Mouse (Mus musculus): ENCODE results near the gene Cdk11b. TPM values are rescaled to one million over a fixed set of nuclear protein-coding genes. Genes with fewer than 3 reads are reported as not detected.

The Cdk11b gene
- polyA plus RNA-seq, 1 experiment from 2014 or later = 72.9 TPM

DNA sequence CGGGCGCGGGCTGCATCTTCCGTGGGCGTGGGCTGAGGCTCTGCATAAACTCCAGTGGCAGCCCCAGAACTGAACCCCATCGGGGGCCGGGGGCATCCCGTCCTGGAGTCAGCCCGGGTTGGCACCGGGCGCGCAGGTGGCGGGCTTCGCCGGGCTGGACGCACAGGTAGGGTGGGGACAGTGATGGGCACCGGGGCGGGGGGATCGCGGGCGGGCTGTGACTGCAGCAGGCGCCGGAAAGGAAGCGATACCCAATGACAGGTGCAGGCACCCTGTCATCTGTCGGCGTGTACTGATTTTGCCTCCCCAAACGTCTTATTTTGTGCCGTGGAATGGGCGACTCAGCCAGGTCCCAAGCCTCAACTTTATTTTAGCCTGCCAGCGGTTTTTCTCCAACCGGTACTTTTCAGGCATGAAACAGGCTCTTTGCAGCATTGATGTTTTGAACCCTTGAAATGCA lies 22.6 kb upstream of the Cdk11b start:
- Histone ChIP-seq H3K4me2 (peak overlapping the region; percentile 97), H3K27ac (ENCODE audit: low read depth, low read length) (peak overlapping the region; percentile 95), H3K4me3 (ENCODE audit: low read depth, low read length) (peak overlapping the region; percentile 94), H3K36me3 (ENCODE audit: control insufficient read depth, insufficient read depth, low read length) (no peaks in the 10 kb centered on the region), H3K9ac (ENCODE audit: low read length) (peak overlapping the region; percentile 86), H3K9me3 (ENCODE audit: control insufficient read depth, low read length) (no peaks in the 10 kb centered on the region), H3K27me3 (ENCODE audit: control insufficient read depth, insufficient read depth, low read length) (no peaks in the 10 kb centered on the region), H3K4me1 (ENCODE audit: control insufficient read depth, insufficient read depth, low read length) (peaks cover 9% of the 10 kb centered on the region)
- no peak for DNase-seq (ENCODE audit: low spot score, missing footprints)
- ATAC-seq (ENCODE audit: low FRiP score) = peak; percentile 67; the same call in 1 of the 2 replicates
- 2% methylated on average over 31 of the region's 31 CpGs for WGBS

DNA sequence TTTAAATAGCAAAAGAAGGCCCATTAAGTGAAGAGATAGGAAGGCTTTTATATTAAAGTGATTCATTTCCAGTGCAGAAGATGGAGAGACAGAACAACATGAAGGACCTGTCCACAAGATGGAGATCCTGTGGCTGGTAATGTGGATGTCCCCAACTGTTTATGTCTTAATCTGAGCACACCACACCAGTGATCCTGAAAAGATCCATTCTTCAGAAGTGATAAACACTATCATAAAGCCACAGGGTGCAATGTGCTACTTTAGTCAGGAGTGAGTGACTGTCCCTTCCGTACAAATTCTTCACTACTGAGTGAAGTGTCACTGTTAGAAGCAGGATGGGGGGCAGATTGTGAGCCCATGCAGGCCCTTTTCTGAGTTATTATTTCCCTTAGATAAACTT lies 21.9 kb upstream of the Cdk11b start:
- no peak overlapping the region; the same call in 1 of the 2 replicates for H3K9ac ChIP-seq (ENCODE audit: low read length)
- 89% methylated on average over 1 of the region's 1 CpGs for WGBS

DNA sequence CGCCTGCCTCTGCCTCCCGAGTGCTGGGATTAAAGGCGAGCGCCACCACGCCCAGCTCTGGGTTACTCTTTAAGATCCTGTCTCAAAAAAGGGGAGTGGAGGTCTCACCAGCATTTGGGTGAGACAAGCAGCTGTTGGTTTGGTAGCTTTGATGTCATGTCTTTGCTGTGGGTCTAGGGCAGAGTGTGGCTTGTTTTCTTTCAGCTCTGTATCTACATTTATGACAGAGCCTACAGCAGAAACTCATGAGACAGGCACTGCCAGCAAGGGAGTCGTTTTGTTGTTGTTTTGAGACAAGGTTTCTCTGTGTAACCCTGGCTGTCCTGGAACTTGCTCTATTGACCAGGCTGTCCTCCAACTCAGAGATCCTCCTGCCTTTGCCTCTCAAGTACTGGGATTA lies 20.9 kb upstream of the Cdk11b start:
- no peaks in the 10 kb centered on the region for H3K9me3 ChIP-seq (ENCODE audit: control insufficient read depth, low read length)
- no peak overlapping the region for H3K27ac ChIP-seq (ENCODE audit: low read depth, low read length)
- DNase-seq (ENCODE audit: low spot score, missing footprints) (no peak), ATAC-seq (ENCODE audit: low FRiP score) (no peak)
- no peak overlapping the region for H3K4me2 ChIP-seq
- H3K27me3 ChIP-seq (ENCODE audit: control insufficient read depth, insufficient read depth, low read length) = no peaks in the 10 kb centered on the region
- 95% methylated on average over 6 of the region's 6 CpGs for WGBS
- no peak overlapping the region for H3K9ac ChIP-seq (ENCODE audit: low read length)
- H3K4me3 ChIP-seq (ENCODE audit: low read depth, low read length) = no peak overlapping the region
- H3K4me1 ChIP-seq (ENCODE audit: control insufficient read depth, insufficient read depth, low read length) = peaks cover 9% of the 10 kb centered on the region
- no peaks in the 10 kb centered on the region for H3K36me3 ChIP-seq (ENCODE audit: control insufficient read depth, insufficient read depth, low read length)

More for the DNA sequence above, 21.9 kb upstream of the Cdk11b start:
- H3K4me2 ChIP-seq = peak overlapping the region; percentile 97
- no peaks in the 10 kb centered on the region for H3K27me3 ChIP-seq (ENCODE audit: control insufficient read depth, insufficient read depth, low read length)
- H3K27ac ChIP-seq (ENCODE audit: low read depth, low read length) = no peak overlapping the region
- no peak for DNase-seq (ENCODE audit: low spot score, missing footprints)
- H3K4me1 ChIP-seq (ENCODE audit: control insufficient read depth, insufficient read depth, low read length) = peaks cover 9% of the 10 kb centered on the region
- no peak for ATAC-seq (ENCODE audit: low FRiP score)
- no peak overlapping the region for H3K4me3 ChIP-seq (ENCODE audit: low read depth, low read length)
- no peaks in the 10 kb centered on the region for H3K9me3 ChIP-seq (ENCODE audit: control insufficient read depth, low read length)
- H3K36me3 ChIP-seq (ENCODE audit: control insufficient read depth, insufficient read depth, low read length) = no peaks in the 10 kb centered on the region

DNA sequence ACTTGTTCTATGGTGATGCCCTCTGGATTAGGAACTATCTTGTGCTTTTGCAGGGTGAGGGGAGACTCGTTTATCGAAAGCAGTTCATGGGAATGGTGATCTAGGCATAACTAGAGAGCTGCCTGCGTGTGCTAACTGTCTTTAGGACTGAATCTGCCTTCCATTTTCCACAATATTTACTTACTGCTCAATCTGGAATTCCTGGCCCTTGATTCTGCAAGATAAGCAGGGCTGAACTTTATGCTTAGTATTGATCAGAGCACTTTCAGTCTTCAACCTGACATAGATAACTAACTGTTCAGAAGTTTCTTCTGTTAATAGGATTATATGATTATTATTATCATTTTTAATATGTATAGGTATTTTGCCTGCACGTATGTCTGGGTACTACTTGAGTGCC lies 19.5 kb upstream of the Cdk11b start:
- no peaks in the 10 kb centered on the region for H3K9me3 ChIP-seq (ENCODE audit: control insufficient read depth, low read length)
- no peak overlapping the region for H3K4me3 ChIP-seq (ENCODE audit: low read depth, low read length)
- 94% methylated on average over 4 of the region's 4 CpGs for WGBS
- H3K4me1 ChIP-seq (ENCODE audit: control insufficient read depth, insufficient read depth, low read length) = peaks cover 9% of the 10 kb centered on the region
- H3K9ac ChIP-seq (ENCODE audit: low read length) = no peak overlapping the region
- no peaks in the 10 kb centered on the region for H3K27me3 ChIP-seq (ENCODE audit: control insufficient read depth, insufficient read depth, low read length)
- no peak overlapping the region for H3K4me2 ChIP-seq
- DNase-seq (ENCODE audit: low spot score, missing footprints) (no peak), ATAC-seq (ENCODE audit: low FRiP score) (no peak)
- no peak overlapping the region for H3K27ac ChIP-seq (ENCODE audit: low read depth, low read length)
- H3K36me3 ChIP-seq (ENCODE audit: control insufficient read depth, insufficient read depth, low read length) = 0 out of 2 replicates have a peak, but pooled peaks cover 1% of the 10 kb centered on the region

DNA sequence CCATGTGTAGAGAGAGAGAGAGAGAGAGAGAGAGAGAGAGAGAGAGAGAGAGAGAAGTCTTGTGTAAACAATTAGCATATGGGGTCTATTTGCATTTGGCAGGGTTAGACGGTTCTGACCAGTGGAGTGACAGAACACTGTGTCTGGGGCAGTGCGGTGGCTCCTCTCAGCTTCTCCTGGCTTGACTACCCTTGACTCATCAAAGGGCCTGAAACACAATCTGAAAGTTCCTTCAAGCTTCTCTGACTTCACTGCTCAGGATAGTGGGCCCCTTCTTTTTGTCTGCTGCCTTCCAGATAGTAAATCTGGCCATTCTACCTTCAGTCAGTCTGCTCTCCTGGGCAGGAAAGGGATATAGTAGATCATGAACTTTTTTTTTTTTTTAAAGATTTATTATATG lies 17.8 kb upstream of the Cdk11b start:
- ATAC-seq (ENCODE audit: low FRiP score) (no peak), DNase-seq (ENCODE audit: low spot score, missing footprints) (no peak)
- Histone ChIP-seq H3K36me3 (ENCODE audit: control insufficient read depth, insufficient read depth, low read length) (0 out of 2 replicates have a peak, but pooled peaks cover 4% of the 10 kb centered on the region), H3K27me3 (ENCODE audit: control insufficient read depth, insufficient read depth, low read length) (no peaks in the 10 kb centered on the region), H3K27ac (ENCODE audit: low read depth, low read length) (no peak overlapping the region), H3K4me1 (ENCODE audit: control insufficient read depth, insufficient read depth, low read length) (peaks cover 6% of the 10 kb centered on the region), H3K9ac (ENCODE audit: low read length) (no peak overlapping the region), H3K4me2 (no peak overlapping the region), H3K9me3 (ENCODE audit: control insufficient read depth, low read length) (no peaks in the 10 kb centered on the region), H3K4me3 (ENCODE audit: low read depth, low read length) (no peak overlapping the region)
- 82% methylated on average over 2 of the region's 2 CpGs for WGBS

DNA sequence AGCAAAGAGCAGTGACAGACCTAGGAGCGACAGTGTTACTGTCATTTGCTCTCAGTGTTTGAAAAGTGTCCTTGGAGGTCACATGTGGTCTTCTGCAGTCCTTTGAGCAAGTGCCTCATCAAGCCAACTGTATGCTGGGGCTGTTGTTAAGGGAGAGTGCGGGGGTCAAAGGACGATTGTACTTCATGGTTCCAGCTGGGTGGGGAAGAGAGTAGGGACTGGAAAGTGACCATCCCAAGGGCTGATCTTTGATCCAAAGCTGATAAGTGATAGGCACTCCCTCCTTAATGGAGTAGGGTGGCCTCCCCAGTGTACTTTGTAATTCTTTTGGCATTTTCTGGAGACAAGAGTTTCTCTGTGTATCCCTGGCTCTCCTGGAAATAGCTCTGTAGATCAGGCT lies 12.8 kb upstream of the Cdk11b start:
- H3K9me3 ChIP-seq (ENCODE audit: control insufficient read depth, low read length) = no peaks in the 10 kb centered on the region
- H3K4me3 ChIP-seq (ENCODE audit: low read depth, low read length) = no peak overlapping the region
- DNase-seq (ENCODE audit: low spot score, missing footprints) (peak; percentile 69), ATAC-seq (ENCODE audit: low FRiP score) (no peak)
- H3K4me2 ChIP-seq = no peak overlapping the region
- 94% methylated on average over 3 of the region's 3 CpGs for WGBS
- H3K36me3 ChIP-seq (ENCODE audit: control insufficient read depth, insufficient read depth, low read length) = peaks cover 17% of the 10 kb centered on the region
- H3K27ac ChIP-seq (ENCODE audit: low read depth, low read length) = no peak overlapping the region
- H3K4me1 ChIP-seq (ENCODE audit: control insufficient read depth, insufficient read depth, low read length) = no peaks in the 10 kb centered on the region
- H3K9ac ChIP-seq (ENCODE audit: low read length) = no peak overlapping the region
- no peaks in the 10 kb centered on the region for H3K27me3 ChIP-seq (ENCODE audit: control insufficient read depth, insufficient read depth, low read length)

DNA sequence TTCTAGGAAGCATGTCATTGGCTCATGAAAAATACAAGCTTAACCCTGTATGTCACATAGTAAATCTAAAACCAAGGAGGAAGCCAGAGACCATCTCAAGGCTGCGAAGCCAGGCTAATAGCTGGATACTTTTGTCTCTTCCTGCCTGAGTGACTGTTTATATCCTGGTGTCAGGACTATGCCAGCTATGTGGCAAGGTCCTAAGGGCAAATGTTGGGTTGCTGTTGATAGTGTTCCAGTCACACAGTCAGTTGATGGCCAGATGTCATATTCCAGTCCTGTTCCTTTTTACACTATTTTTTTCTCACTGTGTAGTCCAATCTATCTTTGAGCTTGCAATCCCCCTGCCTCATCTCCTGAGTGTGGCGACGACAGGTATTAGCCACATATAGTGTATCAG lies 11.4 kb upstream of the Cdk11b start:
- Histone ChIP-seq H3K27me3 (ENCODE audit: control insufficient read depth, insufficient read depth, low read length) (no peaks in the 10 kb centered on the region), H3K4me1 (ENCODE audit: control insufficient read depth, insufficient read depth, low read length) (no peaks in the 10 kb centered on the region), H3K27ac (ENCODE audit: low read depth, low read length) (no peak overlapping the region), H3K4me3 (ENCODE audit: low read depth, low read length) (no peak overlapping the region), H3K4me2 (no peak overlapping the region), H3K36me3 (ENCODE audit: control insufficient read depth, insufficient read depth, low read length) (peaks cover 21% of the 10 kb centered on the region), H3K9ac (ENCODE audit: low read length) (no peak overlapping the region), H3K9me3 (ENCODE audit: control insufficient read depth, low read length) (no peaks in the 10 kb centered on the region)
- 90% methylated on average over 3 of the region's 3 CpGs for WGBS
- DNase-seq (ENCODE audit: low spot score, missing footprints) (peak; percentile 57), ATAC-seq (ENCODE audit: low FRiP score) (no peak)

DNA sequence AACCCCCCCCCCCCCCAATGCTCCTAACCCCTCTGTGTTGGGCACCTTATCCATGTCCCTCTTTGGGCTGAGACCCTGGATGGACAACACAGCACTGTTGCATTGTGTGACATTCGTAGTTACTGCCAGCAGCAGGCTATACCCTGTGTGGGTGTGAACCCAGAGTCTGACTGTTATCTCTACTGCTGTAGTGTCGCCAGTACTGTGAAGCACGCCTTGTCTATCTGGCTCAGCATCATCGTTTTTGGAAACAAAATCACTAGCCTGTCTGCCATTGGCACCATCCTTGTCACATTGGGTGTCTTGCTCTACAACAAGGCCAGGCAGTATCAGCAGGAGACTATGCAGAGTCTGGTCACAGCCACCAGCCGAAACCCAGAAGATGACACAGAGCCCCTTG lies 6.3 kb upstream of the Cdk11b start:
- no peak for DNase-seq (ENCODE audit: low spot score, missing footprints)
- no peak overlapping the region for H3K4me3 ChIP-seq (ENCODE audit: low read depth, low read length)
- H3K36me3 ChIP-seq (ENCODE audit: control insufficient read depth, insufficient read depth, low read length) = peaks cover 26% of the 10 kb centered on the region
- H3K4me2 ChIP-seq = no peak overlapping the region
- no peaks in the 10 kb centered on the region; the same call in 1 of the 2 replicates for H3K4me1 ChIP-seq (ENCODE audit: control insufficient read depth, insufficient read depth, low read length)
- WGBS = 89% methylated on average over 5 of the region's 5 CpGs
- H3K27me3 ChIP-seq (ENCODE audit: control insufficient read depth, insufficient read depth, low read length) = no peaks in the 10 kb centered on the region
- H3K9ac ChIP-seq (ENCODE audit: low read length) = no peak overlapping the region
- no peak for ATAC-seq (ENCODE audit: low FRiP score)
- H3K9me3 ChIP-seq (ENCODE audit: control insufficient read depth, low read length) = no peaks in the 10 kb centered on the region
- H3K27ac ChIP-seq (ENCODE audit: low read depth, low read length) = no peak overlapping the region

DNA sequence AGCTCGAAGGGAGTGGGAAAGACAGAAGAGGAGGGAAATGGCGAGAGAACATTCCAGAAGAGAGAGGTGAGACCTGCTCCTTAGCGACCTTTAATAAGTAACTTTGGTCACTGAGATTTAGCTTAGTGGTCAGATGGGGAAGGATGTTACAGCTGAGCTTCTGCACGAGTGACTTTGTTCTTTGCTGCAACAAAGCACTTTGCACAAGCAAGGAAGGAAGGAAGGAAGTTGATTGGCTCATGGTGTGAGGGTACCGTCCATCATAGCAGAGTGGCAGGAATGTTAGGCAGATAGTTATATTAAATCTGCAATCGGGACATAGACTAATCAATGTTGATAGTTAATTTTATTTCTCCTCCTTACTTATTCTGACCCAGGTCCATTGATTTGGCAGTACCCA lies 5.6 kb downstream of the Cdk11b start:
- Histone ChIP-seq H3K4me2 (no peak overlapping the region), H3K9ac (ENCODE audit: low read length) (no peak overlapping the region), H3K4me1 (ENCODE audit: control insufficient read depth, insufficient read depth, low read length) (peaks cover 4% of the 10 kb centered on the region), H3K27me3 (ENCODE audit: control insufficient read depth, insufficient read depth, low read length) (no peaks in the 10 kb centered on the region), H3K4me3 (ENCODE audit: low read depth, low read length) (no peak overlapping the region), H3K9me3 (ENCODE audit: control insufficient read depth, low read length) (no peaks in the 10 kb centered on the region), H3K27ac (ENCODE audit: low read depth, low read length) (no peak overlapping the region), H3K36me3 (ENCODE audit: control insufficient read depth, insufficient read depth, low read length) (peaks cover 23% of the 10 kb centered on the region)
- 90% methylated on average over 6 of the region's 6 CpGs for WGBS
- DNase-seq (ENCODE audit: low spot score, missing footprints) = peak; percentile 74
- no peak for ATAC-seq (ENCODE audit: low FRiP score)
